Mouse (Mus musculus) liver, embryonic 16.5 days (tissue): ENCODE measurements around the gene Slc38a5. TPM values are rescaled to one million over a fixed set of nuclear protein-coding genes. Genes with fewer than 3 reads are reported as not detected.

Experiments
- ATAC-seq: fragments of 200-750 bp; cut with Nextera tagmentation; 2 replicates; pipeline ENCODE4 v1.8.0; 2017; ENCODE audit warnings: low read depth, mild to moderate bottlenecking, moderate number of reproducible peaks, moderate library complexity
- H3K27ac ChIP-seq: fragments of 300-500 bp; sonication (generic); 2 replicates; pipeline ENCODE4 v1.5.1; 2014; ENCODE audit warnings: mild to moderate bottlenecking, low read length
- H3K27me3 ChIP-seq: fragments of 300-500 bp; sonication (generic); 2 replicates; pipeline ENCODE4 v1.6.1; 2014; ENCODE audit warnings: low read depth, low read length, mixed read lengths; ENCODE audit not compliant: control insufficient read depth, insufficient read depth
- H3K36me3 ChIP-seq: fragments of 300-500 bp; sonication (generic); 2 replicates; pipeline ENCODE4 v1.6.1; 2014; ENCODE audit warnings: mild to moderate bottlenecking; ENCODE audit not compliant: control insufficient read depth, insufficient read depth
- H3K4me1 ChIP-seq: fragments of 300-500 bp; sonication (generic); 2 replicates; pipeline ENCODE4 v1.6.1; 2014; ENCODE audit warnings: low read depth, low read length, mixed read lengths; ENCODE audit not compliant: control insufficient read depth
- H3K4me2 ChIP-seq: fragments of 300-500 bp; sonication (generic); 2 replicates; pipeline ENCODE4 v1.6.1; 2014; ENCODE audit warnings: low read depth, low read length, mixed read lengths
- H3K4me3 ChIP-seq: fragments of 300-500 bp; sonication (generic); 2 replicates; pipeline ENCODE4 v1.5.1; 2014; ENCODE audit warnings: low read depth, mild to moderate bottlenecking, low read length
- H3K9ac ChIP-seq: fragments of 300-500 bp; sonication (generic); 2 replicates; pipeline ENCODE4 v1.6.1; 2014; ENCODE audit warnings: low read depth, low read length
- H3K9me3 ChIP-seq: fragments of 300-500 bp; sonication (generic); replicated peaks from 2 replicates; pipeline ENCODE4 v1.6.1; 2016; ENCODE audit warnings: low read length; ENCODE audit not compliant: control insufficient read depth
- WGBS: fragments of 180-500 bp; shearing (Covaris S2); extraction: QIAGEN DNeasy Blood & Tissue Kit; methylation state at CpG from one replicate; pipeline ENCODE4 v1.1.7; 2014; ENCODE audit not compliant: insufficient replicate concordance; 5-methylcytosine and 5-hydroxymethylcytosine counted together
- polyA plus RNA-seq: library from polyadenylated mRNA; unstranded; fragments of >200 nt; fragmentation: Nextera tagmentation; extraction: Ambion mirVana; gene quantifications from 2 replicates; pipeline ENCODE4 v1.2.1, GENCODE M21; 2015

Slc38a5 gene
- polyA plus RNA-seq, 1 experiment from 2014 or later: 53.9 TPM

DNA sequence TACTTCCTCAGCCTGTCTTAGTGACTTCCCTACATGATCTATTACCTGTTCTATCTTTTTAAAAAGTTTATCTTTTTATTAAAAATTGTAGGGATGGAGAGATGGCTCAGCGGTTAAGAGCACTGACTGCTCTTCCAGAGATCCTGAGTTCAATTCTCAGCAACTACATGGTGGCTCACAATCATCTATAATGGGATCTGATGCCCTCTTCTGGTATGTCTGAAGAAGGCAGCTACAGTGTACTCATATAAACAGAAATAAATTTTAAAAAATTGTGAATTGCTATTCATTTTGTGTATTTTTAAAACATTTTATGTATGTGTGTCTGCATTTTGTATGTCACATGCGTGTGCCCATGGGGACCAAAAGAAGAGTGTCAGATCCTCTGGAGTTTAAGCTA is 23.3 kb upstream of the Slc38a5 start:
- Histone ChIP-seq H3K4me2 (no peak overlapping the region), H3K4me3 (no peak overlapping the region), H3K9ac (no peak overlapping the region), H3K27me3 (no peaks in the 10 kb centered on the region), H3K36me3 (no peaks in the 10 kb centered on the region; the same call in none of the 2 replicates), H3K4me1 (no peaks in the 10 kb centered on the region; the same call in none of the 2 replicates), H3K27ac (no peak overlapping the region), H3K9me3 (no peaks in the 10 kb centered on the region)
- 76% methylated on average over 2 of the region's 2 CpGs for WGBS
- no peak for ATAC-seq

DNA sequence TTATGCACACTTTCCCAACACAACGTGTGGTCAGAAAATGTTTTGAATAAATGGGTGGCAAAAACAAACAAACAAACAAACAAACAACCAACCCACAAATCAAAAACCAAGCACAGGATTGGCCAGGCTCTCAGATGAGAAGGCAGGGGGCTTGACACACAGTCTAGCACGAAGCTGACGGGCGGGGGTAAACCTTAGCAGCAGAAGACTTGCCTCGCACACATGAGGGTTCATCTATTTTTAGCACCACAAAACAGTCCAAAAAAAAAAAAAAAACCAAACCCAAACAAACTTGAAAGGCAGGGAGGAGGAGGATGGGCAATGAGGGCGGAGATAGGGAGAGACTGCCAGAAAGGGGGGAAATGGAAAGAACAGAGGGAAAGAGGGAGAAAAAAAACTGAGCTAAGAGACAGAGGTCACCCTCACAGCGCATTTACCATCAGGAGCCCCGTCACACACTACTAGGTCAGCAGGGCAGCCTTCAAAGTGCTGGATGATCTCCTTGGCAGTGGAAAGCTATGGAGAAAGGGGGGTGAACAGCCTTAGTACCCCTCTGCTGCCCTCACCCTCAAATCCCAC is 22.3 kb upstream of the Slc38a5 start:
- H3K27me3 ChIP-seq: no peaks in the 10 kb centered on the region
- H3K9ac ChIP-seq: no peak overlapping the region
- no peak for ATAC-seq
- no peaks in the 10 kb centered on the region; the same call in 1 of the 2 replicates for H3K36me3 ChIP-seq
- no peak overlapping the region for H3K27ac ChIP-seq
- H3K4me3 ChIP-seq: no peak overlapping the region
- H3K4me2 ChIP-seq: no peak overlapping the region
- H3K9me3 ChIP-seq: no peaks in the 10 kb centered on the region
- H3K4me1 ChIP-seq: no peaks in the 10 kb centered on the region; the same call in none of the 2 replicates
- WGBS: 75% methylated on average over 8 of the region's 8 CpGs

DNA sequence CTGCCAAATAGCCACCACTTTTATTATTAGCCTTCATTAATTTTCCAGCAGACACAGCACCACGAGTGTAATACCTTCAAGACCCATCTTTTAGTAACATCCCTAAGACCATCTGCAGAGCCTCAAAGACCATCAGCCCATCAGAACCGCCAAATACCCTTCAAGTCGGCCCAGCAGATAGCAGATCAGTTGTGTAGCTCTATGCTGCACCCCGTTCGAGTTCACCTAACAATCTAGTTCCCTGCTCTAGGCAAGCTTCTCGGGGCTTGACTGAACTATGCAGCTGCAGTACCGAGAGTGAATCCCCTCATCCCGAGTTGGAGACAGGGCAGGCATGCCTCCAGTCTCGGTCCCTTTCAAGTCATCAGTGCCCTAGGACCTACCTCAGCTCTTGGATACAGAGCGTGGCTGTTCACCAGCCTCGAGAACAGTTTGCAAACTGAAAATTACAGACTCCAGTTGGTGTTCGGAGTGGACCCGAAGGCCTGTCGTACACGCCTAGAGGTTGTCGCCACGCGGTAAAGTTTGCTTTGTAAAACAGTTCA is 19.1 kb upstream of the Slc38a5 start:
- H3K27me3 ChIP-seq: no peaks in the 10 kb centered on the region
- WGBS: 12% methylated on average over 18 of the region's 18 CpGs
- H3K4me1 ChIP-seq: no peaks in the 10 kb centered on the region; the same call in none of the 2 replicates
- peak overlapping the region; percentile 68 for H3K4me2 ChIP-seq
- peak; percentile 35 for ATAC-seq
- H3K9me3 ChIP-seq: no peaks in the 10 kb centered on the region
- H3K4me3 ChIP-seq: peak overlapping the region; percentile 78
- H3K27ac ChIP-seq: peak overlapping the region; percentile 66
- no peaks in the 10 kb centered on the region; the same call in 1 of the 2 replicates for H3K36me3 ChIP-seq
- H3K9ac ChIP-seq: peak overlapping the region; percentile 79

DNA sequence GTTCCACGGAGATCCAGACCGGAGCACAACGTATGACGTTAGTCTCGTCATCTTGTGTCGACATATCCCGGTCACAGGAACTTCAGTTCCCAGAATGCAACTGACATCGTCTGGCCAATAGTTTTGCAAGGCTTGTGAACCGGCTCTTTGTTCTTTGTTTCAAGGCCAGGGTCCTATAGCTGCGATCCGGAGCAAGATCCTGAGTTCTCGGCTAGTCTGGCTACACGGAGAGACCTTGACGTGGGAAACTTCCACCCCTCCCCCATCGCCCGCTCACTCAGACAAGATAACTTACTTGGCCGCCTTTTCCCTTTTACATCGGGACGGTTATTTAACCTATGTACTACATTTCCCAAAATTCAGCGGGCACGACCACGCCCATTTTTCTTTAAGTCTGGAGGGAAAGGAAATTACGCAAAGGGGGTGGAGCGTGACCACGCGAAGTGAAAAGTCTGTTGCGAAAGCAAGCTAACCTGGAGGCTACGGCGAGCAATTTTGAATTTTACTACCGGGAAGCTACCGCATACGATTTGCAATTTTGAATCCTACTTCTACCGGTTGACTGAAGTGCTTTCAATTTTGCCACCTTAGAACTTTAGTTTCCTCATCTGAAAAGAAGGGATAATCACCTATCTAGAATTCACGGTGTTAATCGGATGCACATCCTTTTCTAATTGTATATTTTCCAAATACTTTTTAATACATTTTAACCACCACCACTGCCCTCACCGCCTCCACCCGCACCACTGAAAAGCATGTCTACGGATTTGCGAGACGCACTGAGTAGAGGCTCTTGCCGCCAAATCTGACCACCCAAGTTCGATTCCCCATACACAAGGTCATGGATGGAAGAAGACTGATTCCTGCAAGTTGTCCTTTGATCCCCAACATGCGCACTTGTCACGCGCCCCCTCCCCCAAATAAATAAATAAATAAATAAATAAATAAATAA is 18.3 kb upstream of the Slc38a5 start, which contains the start of gene Ftsj1:
Gene Ftsj1 (minus strand): TSS at position 73 of the 952 bp plus-strand sequence.
- H3K4me1 ChIP-seq: no peaks in the 10 kb centered on the region; the same call in none of the 2 replicates
- H3K4me3 ChIP-seq: peak within 1 kb of the TSS; percentile 78
- no peaks in the 10 kb centered on the region for H3K27me3 ChIP-seq
- H3K27ac ChIP-seq: peak within 1 kb of the TSS; percentile 79
- WGBS: 14% methylated on average over 45 of the region's 45 CpGs
- no peaks in the 10 kb centered on the region for H3K9me3 ChIP-seq
- no peaks in the 10 kb centered on the region; the same call in 1 of the 2 replicates for H3K36me3 ChIP-seq
- peak within 1 kb of the TSS; percentile 71 for H3K4me2 ChIP-seq
- peak within 1 kb of the TSS; percentile 79 for H3K9ac ChIP-seq
- ATAC-seq: peak; percentile 92

DNA sequence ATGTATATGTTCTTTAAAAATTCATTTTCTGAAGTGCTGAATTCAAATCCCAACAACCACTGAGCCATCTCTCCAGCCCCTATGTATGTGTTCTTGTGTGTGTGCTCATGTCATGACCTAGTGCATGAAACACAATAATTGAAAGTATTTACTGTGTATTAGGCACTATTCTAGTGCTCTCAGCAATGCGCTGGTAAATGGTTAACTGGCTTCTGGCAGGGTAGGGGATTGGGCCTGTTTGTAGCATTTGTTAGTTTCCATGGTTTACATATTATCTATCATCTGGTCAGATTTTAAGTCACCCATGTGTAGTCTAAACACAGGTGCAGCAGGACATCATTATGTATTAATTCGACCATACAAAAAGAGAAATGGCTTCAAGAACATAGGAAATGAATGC is 17.2 kb upstream of the Slc38a5 start:
- H3K27ac ChIP-seq: no peak overlapping the region
- H3K9me3 ChIP-seq: no peaks in the 10 kb centered on the region
- no peak overlapping the region for H3K4me3 ChIP-seq
- H3K4me1 ChIP-seq: no peaks in the 10 kb centered on the region; the same call in none of the 2 replicates
- H3K4me2 ChIP-seq: no peak overlapping the region
- ATAC-seq: no peak
- H3K27me3 ChIP-seq: no peaks in the 10 kb centered on the region
- 80% methylated on average over 2 of the region's 2 CpGs for WGBS
- H3K9ac ChIP-seq: no peak overlapping the region
- H3K36me3 ChIP-seq: no peaks in the 10 kb centered on the region; the same call in 1 of the 2 replicates

DNA sequence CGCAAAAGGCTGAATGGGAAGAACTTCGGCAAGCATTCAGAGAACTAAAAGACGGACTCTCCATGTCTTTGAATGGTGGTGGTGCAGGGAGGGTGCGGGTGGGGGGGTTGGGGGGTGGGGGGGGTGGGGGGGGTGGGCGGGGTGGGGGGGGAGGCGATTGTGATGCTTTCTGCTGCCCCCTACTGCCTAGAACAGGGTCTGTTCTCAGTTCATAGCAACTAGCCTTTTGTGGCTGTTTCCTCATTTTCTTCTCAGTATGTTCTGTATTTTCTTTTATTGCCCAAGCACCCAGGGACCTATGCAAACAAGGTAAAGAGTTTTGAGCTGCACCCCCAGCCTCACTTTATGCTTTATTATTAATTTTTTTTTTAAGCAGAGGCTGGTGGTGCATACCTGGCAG is 15.1 kb upstream of the Slc38a5 start:
- WGBS: 15% methylated on average over 2 of the region's 6 CpGs
- no peaks in the 10 kb centered on the region; the same call in none of the 2 replicates for H3K4me1 ChIP-seq
- H3K36me3 ChIP-seq: no peaks in the 10 kb centered on the region
- no peaks in the 10 kb centered on the region for H3K9me3 ChIP-seq
- ATAC-seq: no peak
- H3K27ac ChIP-seq: no peak overlapping the region
- H3K4me2 ChIP-seq: no peak overlapping the region
- no peaks in the 10 kb centered on the region for H3K27me3 ChIP-seq
- H3K4me3 ChIP-seq: no peak overlapping the region
- H3K9ac ChIP-seq: no peak overlapping the region

DNA sequence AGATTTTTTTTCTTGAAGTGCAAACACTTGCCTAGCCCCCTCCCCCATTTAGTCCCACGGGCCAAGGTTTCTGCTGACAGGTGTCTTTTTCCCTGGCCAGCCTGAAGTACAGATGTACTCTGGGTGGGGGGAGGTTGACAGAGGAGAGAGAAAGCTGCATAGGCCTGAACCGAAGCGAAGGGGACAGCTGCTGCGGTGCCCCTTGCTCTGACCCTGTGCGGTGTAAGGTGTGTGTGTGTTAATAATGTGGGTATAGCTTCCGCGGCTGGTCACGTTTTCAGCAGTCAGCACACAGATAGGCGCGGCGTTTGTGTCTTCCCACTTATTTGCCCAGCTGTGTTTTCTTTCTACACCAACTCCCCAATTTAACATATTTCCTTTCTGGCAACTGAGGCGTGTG is 11.5 kb upstream of the Slc38a5 start:
- no peak overlapping the region for H3K4me2 ChIP-seq
- no peaks in the 10 kb centered on the region for H3K27me3 ChIP-seq
- no peaks in the 10 kb centered on the region for H3K36me3 ChIP-seq
- no peak overlapping the region for H3K4me3 ChIP-seq
- no peaks in the 10 kb centered on the region for H3K9me3 ChIP-seq
- no peak overlapping the region for H3K27ac ChIP-seq
- ATAC-seq: no peak
- H3K9ac ChIP-seq: no peak overlapping the region
- H3K4me1 ChIP-seq: peaks cover 17% of the 10 kb centered on the region
- WGBS: 74% methylated on average over 12 of the region's 12 CpGs

DNA sequence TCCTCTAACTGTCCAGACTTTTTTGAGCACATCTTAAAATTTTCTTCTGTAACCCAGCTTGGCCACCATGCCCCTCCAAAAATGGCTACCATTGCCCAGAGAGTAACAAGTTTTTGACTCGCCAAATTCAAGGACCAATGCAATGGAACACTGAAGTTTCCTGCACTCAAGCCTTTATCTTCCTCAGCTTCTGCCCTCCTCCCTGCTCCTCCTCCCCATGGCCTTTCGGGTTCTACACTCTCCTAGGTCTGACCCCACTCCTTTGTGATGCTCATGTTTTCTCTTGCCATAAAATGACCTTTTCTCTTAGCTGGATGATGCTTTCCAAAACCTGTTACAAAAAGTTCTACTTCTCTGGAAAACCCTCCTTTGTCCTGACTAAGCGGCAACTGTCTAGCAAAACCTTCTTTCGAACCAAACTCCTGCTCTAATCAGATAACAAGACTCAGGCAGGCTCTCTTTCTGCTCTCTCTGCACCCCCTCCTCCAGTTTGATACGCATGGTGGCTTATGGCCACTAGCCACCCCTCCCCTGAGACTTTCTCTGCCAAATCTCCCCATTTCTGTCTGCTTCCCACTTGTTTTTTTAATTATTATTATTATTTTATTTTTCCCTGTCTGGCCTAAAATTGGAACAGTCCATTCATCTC is 7.7 kb upstream of the Slc38a5 start:
- H3K9ac ChIP-seq: no peak overlapping the region
- no peak for ATAC-seq
- H3K4me3 ChIP-seq: no peak overlapping the region
- H3K27me3 ChIP-seq: no peaks in the 10 kb centered on the region
- no peak overlapping the region for H3K4me2 ChIP-seq
- H3K27ac ChIP-seq: peak overlapping the region; percentile 25; the same call in 1 of the 2 replicates
- H3K36me3 ChIP-seq: no peaks in the 10 kb centered on the region
- WGBS: 28% methylated on average over 5 of the region's 5 CpGs
- H3K4me1 ChIP-seq: peaks cover 17% of the 10 kb centered on the region
- H3K9me3 ChIP-seq: no peaks in the 10 kb centered on the region
